Mouse (Mus musculus) forebrain, embryonic 16.5 days (tissue): ENCODE results near the gene Onecut3. TPM values are rescaled to one million over a fixed set of nuclear protein-coding genes. Genes with fewer than 3 reads are reported as not detected.

Source experiments
- ATAC-seq: fragments of 200-750 bp; cut with Nextera tagmentation; 2 replicates; pipeline ENCODE4 v1.8.0; 2017; ENCODE audit warnings: mild to moderate bottlenecking, moderate library complexity
- H3K27ac ChIP-seq: fragments of 300-500 bp; sonication (generic); 2 replicates; pipeline ENCODE4 v1.5.1; 2014; ENCODE audit warnings: low read length, control low read depth
- H3K27me3 ChIP-seq: fragments of 300-500 bp; sonication (generic); replicated peaks from 2 replicates; pipeline ENCODE4 v1.6.1; 2014; ENCODE audit warnings: low read length; ENCODE audit not compliant: control insufficient read depth, insufficient read depth
- H3K36me3 ChIP-seq: fragments of 300-500 bp; sonication (generic); 2 replicates; pipeline ENCODE4 v1.6.1; 2014; ENCODE audit not compliant: control insufficient read depth, insufficient read depth
- H3K4me1 ChIP-seq: fragments of 300-500 bp; sonication (generic); replicated peaks from 2 replicates; pipeline ENCODE4 v1.6.1; 2014; ENCODE audit warnings: low read length; ENCODE audit not compliant: control insufficient read depth, insufficient read depth
- H3K4me2 ChIP-seq: fragments of 300-500 bp; sonication (generic); 2 replicates; pipeline ENCODE4 v1.6.1; 2014; ENCODE audit warnings: mild to moderate bottlenecking, low read length, control low read depth
- H3K4me3 ChIP-seq: fragments of 300-500 bp; sonication (generic); replicated peaks from 2 replicates; pipeline ENCODE4 v1.5.1; 2014; ENCODE audit warnings: mild to moderate bottlenecking, low read length, control low read depth
- H3K9ac ChIP-seq: fragments of 300-500 bp; sonication (generic); replicated peaks from 2 replicates; pipeline ENCODE4 v1.6.1; 2014; ENCODE audit warnings: low read depth, low read length, control low read depth
- H3K9me3 ChIP-seq: fragments of 300-500 bp; sonication (generic); 2 replicates; pipeline ENCODE4 v1.6.1; 2016; ENCODE audit warnings: low read length; ENCODE audit not compliant: control insufficient read depth
- WGBS: fragments of 180-500 bp; shearing (Covaris S2); extraction: QIAGEN DNeasy Blood & Tissue Kit; methylation state at CpG from one replicate; pipeline ENCODE4 v1.1.7; 2014; 5-methylcytosine and 5-hydroxymethylcytosine counted together
- polyA plus RNA-seq: library from polyadenylated mRNA; unstranded; fragments of >200 nt; fragmentation: Nextera tagmentation; extraction: Ambion mirVana; gene quantifications from 2 replicates; pipeline ENCODE4 v1.2.1, GENCODE M21; 2015

Onecut3 gene
- polyA plus RNA-seq, 1 experiment from 2014 or later: 0.46 TPM

- Histone ChIP-seq H3K27me3 (peaks cover 90% of the 10 kb centered on the region), H3K4me2 (peak overlapping the region; percentile 16; the same call in 1 of the 2 replicates), H3K9me3 (no peaks in the 10 kb centered on the region), H3K27ac (no peak overlapping the region), H3K4me1 (peaks cover 18% of the 10 kb centered on the region), H3K36me3 (no peaks in the 10 kb centered on the region), H3K9ac (no peak overlapping the region), H3K4me3 (peak overlapping the region; percentile 42)
- no peak for ATAC-seq
- WGBS: under 1% methylated on average over 25 of the region's 35 CpGs
Observed at GRCm38 (mm10) chr10:80495901-80496300, 1.3 kb downstream of the Onecut3 start.

- ATAC-seq: no peak
- no peak overlapping the region for H3K27ac ChIP-seq
Observed at GRCm38 (mm10) chr10:80496421-80496820, 1.8 kb downstream of the Onecut3 start.

GRCm38 (mm10) chr10:80502291-80502690 is 7.7 kb downstream of the Onecut3 start:
- no peak for ATAC-seq
- H3K27me3 ChIP-seq: peaks cover 71% of the 10 kb centered on the region
- no peak overlapping the region for H3K9ac ChIP-seq
- no peak overlapping the region for H3K27ac ChIP-seq
- no peak overlapping the region for H3K4me3 ChIP-seq
- no peaks in the 10 kb centered on the region for H3K9me3 ChIP-seq
- 0% methylated on average over 7 of the region's 7 CpGs for WGBS
- H3K4me1 ChIP-seq: no peaks in the 10 kb centered on the region
- H3K36me3 ChIP-seq: no peaks in the 10 kb centered on the region
- H3K4me2 ChIP-seq: no peak overlapping the region

More at GRCm38 (mm10) chr10:80496421-80496820, 1.8 kb downstream of the Onecut3 start:
- no peak overlapping the region for H3K9ac ChIP-seq
- no peak overlapping the region for H3K4me2 ChIP-seq
- H3K4me1 ChIP-seq: peaks cover 18% of the 10 kb centered on the region
- peaks cover 85% of the 10 kb centered on the region for H3K27me3 ChIP-seq
- H3K9me3 ChIP-seq: no peaks in the 10 kb centered on the region
- no peaks in the 10 kb centered on the region for H3K36me3 ChIP-seq
- WGBS: under 1% methylated on average over 19 of the region's 20 CpGs
- no peak overlapping the region for H3K4me3 ChIP-seq

GRCm38 (mm10) chr10:80502819-80503314 is 8.2 kb downstream of the Onecut3 start:
- Histone ChIP-seq H3K4me3 (no peak overlapping the region), H3K27me3 (peaks cover 65% of the 10 kb centered on the region), H3K9me3 (no peaks in the 10 kb centered on the region), H3K4me2 (no peak overlapping the region), H3K27ac (no peak overlapping the region), H3K36me3 (no peaks in the 10 kb centered on the region), H3K4me1 (no peaks in the 10 kb centered on the region), H3K9ac (no peak overlapping the region)
- no peak for ATAC-seq
- 1% methylated on average over 22 of the region's 22 CpGs for WGBS

- Histone ChIP-seq H3K4me3 (no peak overlapping the region), H3K27ac (no peak overlapping the region), H3K4me2 (no peak overlapping the region), H3K4me1 (no peaks in the 10 kb centered on the region), H3K27me3 (peaks cover 59% of the 10 kb centered on the region), H3K9me3 (no peaks in the 10 kb centered on the region), H3K36me3 (no peaks in the 10 kb centered on the region), H3K9ac (no peak overlapping the region)
- no peak for ATAC-seq
- 1% methylated on average over 27 of the region's 27 CpGs for WGBS
Observed at GRCm38 (mm10) chr10:80503599-80504220, 9.1 kb downstream of the Onecut3 start.

- no peaks in the 10 kb centered on the region for H3K36me3 ChIP-seq
Observed at GRCm38 (mm10) chr10:80504724-80505123, 10.1 kb downstream of the Onecut3 start.

GRCm38 (mm10) chr10:80506222-80506621 is 11.6 kb downstream of the Onecut3 start:
- no peak overlapping the region for H3K4me3 ChIP-seq
- H3K27ac ChIP-seq: no peak overlapping the region
- no peaks in the 10 kb centered on the region for H3K9me3 ChIP-seq
- peak; percentile 43; the same call in 1 of the 2 replicates for ATAC-seq
- no peaks in the 10 kb centered on the region for H3K36me3 ChIP-seq
- no peak overlapping the region for H3K4me2 ChIP-seq
- 0% methylated on average over 11 of the region's 11 CpGs for WGBS
- peaks cover 39% of the 10 kb centered on the region for H3K27me3 ChIP-seq
- H3K9ac ChIP-seq: no peak overlapping the region
- peaks cover 4% of the 10 kb centered on the region; the same call in 1 of the 2 replicates for H3K4me1 ChIP-seq

More at GRCm38 (mm10) chr10:80504724-80505123, 10.1 kb downstream of the Onecut3 start:
- H3K9me3 ChIP-seq: no peaks in the 10 kb centered on the region
- H3K9ac ChIP-seq: no peak overlapping the region
- peaks cover 49% of the 10 kb centered on the region for H3K27me3 ChIP-seq
- WGBS: 1% methylated on average over 9 of the region's 9 CpGs
- no peak overlapping the region for H3K27ac ChIP-seq
- H3K4me3 ChIP-seq: no peak overlapping the region
- peaks cover 2% of the 10 kb centered on the region; the same call in 1 of the 2 replicates for H3K4me1 ChIP-seq
- no peak for ATAC-seq
- H3K4me2 ChIP-seq: no peak overlapping the region

- peak; percentile 78 for ATAC-seq
- Histone ChIP-seq H3K27ac (no peak overlapping the region), H3K9me3 (no peaks in the 10 kb centered on the region), H3K4me1 (peaks cover 4% of the 10 kb centered on the region), H3K27me3 (peaks cover 25% of the 10 kb centered on the region), H3K4me2 (peak overlapping the region; percentile 34), H3K9ac (no peak overlapping the region), H3K4me3 (peak overlapping the region; percentile 4), H3K36me3 (no peaks in the 10 kb centered on the region)
- 13% methylated on average over 20 of the region's 20 CpGs for WGBS
Observed at GRCm38 (mm10) chr10:80509412-80510272, 15.0 kb downstream of the Onecut3 start.

GRCm38 (mm10) chr10:80510273-80510660 is 15.6 kb downstream of the Onecut3 start:
- no peak overlapping the region for H3K27ac ChIP-seq
- no peaks in the 10 kb centered on the region for H3K36me3 ChIP-seq
- H3K4me3 ChIP-seq: no peak overlapping the region
- WGBS: 48% methylated on average over 10 of the region's 10 CpGs
- H3K4me1 ChIP-seq: peaks cover 4% of the 10 kb centered on the region
- ATAC-seq: no peak
- no peaks in the 10 kb centered on the region for H3K9me3 ChIP-seq
- no peak overlapping the region for H3K4me2 ChIP-seq
- H3K27me3 ChIP-seq: peaks cover 23% of the 10 kb centered on the region
- H3K9ac ChIP-seq: no peak overlapping the region
